Mouse (Mus musculus) ES-E14 (cell line): ENCODE results near the gene Rbfox1. TPM values are rescaled to one million over a fixed set of nuclear protein-coding genes. Genes with fewer than 3 reads are reported as not detected.
A peak's percentile ranks its signal among the peaks of the same experiment; 100 is the strongest.

Experiments used
- DNase-seq: peaks from one replicate; pipeline ENCODE4 v3.0.0-alpha.2; 2013; ENCODE audit warnings: low read depth, low spot score
- H3K27ac ChIP-seq: 2 replicates; pipeline ENCODE4 v1.5.1; 2012; ENCODE audit warnings: low read depth, mild to moderate bottlenecking, low read length, moderate library complexity, mixed read lengths; ENCODE audit not compliant: poor library complexity, insufficient read depth, severe bottlenecking
- H3K36me3 ChIP-seq: 2 replicates; pipeline ENCODE4 v1.6.1; 2012; ENCODE audit warnings: mild to moderate bottlenecking, low read length, moderate library complexity, mixed read lengths; ENCODE audit not compliant: control insufficient read depth, poor library complexity, insufficient read depth, severe bottlenecking
- H3K4me1 ChIP-seq, 2 experiments: fragments of 150-350 bp in 1 of 2; sonication (generic) in 1 of 2; 2 replicates each; pipeline ENCODE4 v1.6.1; 2012; ENCODE audit warnings: low read length in 2 of 2, mild to moderate bottlenecking in 1 of 2, mixed read lengths in 1 of 2; ENCODE audit not compliant: control insufficient read depth in 2 of 2, insufficient read depth in 2 of 2, poor library complexity in 1 of 2
- H3K4me3 ChIP-seq, 2 experiments: fragments of 150-350 bp in 1 of 2; sonication (generic) in 1 of 2; 2 replicates each; pipeline ENCODE4 v1.5.1; 2012; ENCODE audit warnings: low read length in 2 of 2, low read depth in 1 of 2, mild to moderate bottlenecking in 1 of 2, mixed read lengths in 1 of 2; ENCODE audit not compliant: insufficient read depth in 1 of 2, poor library complexity in 1 of 2, severe bottlenecking in 1 of 2
- H3K9ac ChIP-seq: 2 replicates; pipeline ENCODE4 v1.6.1; 2012; ENCODE audit warnings: low read depth, mild to moderate bottlenecking, low read length, mixed read lengths; ENCODE audit not compliant: poor library complexity, insufficient read depth, severe bottlenecking
- H3K9me3 ChIP-seq: fragments of 150-350 bp; sonication (generic); 2 replicates; pipeline ENCODE4 v1.6.1; 2012; ENCODE audit warnings: low read depth, mild to moderate bottlenecking, low read length; ENCODE audit not compliant: control insufficient read depth, insufficient read depth
- CHD2 ChIP-seq: IDR thresholded peaks from 2 replicates; pipeline ENCODE4 v1.6.1; 2014; ENCODE audit warnings: mild to moderate bottlenecking, low read depth, low read length, inconsistent platforms
- HCFC1 ChIP-seq: IDR thresholded peaks from 2 replicates; pipeline ENCODE4 v1.6.1; 2012; ENCODE audit warnings: low read length, inconsistent platforms, borderline replicate concordance; ENCODE audit not compliant: insufficient read depth
- MAFK ChIP-seq: IDR thresholded peaks from 2 replicates; pipeline ENCODE4 v1.6.1; 2014; ENCODE audit warnings: mild to moderate bottlenecking, low read depth, low read length, inconsistent platforms; ENCODE audit not compliant: insufficient read depth
- ZC3H11A ChIP-seq: IDR thresholded peaks from 2 replicates; pipeline ENCODE4 v1.6.1; 2012; ENCODE audit warnings: low read depth, mild to moderate bottlenecking, inconsistent platforms, low read length, borderline replicate concordance
- ZNF384 ChIP-seq: IDR thresholded peaks from 2 replicates; pipeline ENCODE4 v1.6.1; 2012; ENCODE audit warnings: low read depth, low read length, inconsistent platforms
- in situ Hi-C, 2 experiments: fragments of 600-800 bp; cut with MboI; formaldehyde crosslinking; loops; one replicate each; pipeline ENCODE4 v1.15.1; 2025; ENCODE audit warnings: low sequenced_read_pairs in 2 of 2, inconsistent platforms in 1 of 2; ENCODE audit not compliant: unreplicated experiment in 2 of 2
- total RNA-seq: library from RNA; depleted of rRNA; stranded (reverse); fragments of 300-350 nt; gene quantifications from 2 replicates; pipeline ENCODE4 v1.2.3, GENCODE M21; 2012

Gene Rbfox1
- total RNA-seq, 1 experiment, result 0.18 TPM

DNA sequence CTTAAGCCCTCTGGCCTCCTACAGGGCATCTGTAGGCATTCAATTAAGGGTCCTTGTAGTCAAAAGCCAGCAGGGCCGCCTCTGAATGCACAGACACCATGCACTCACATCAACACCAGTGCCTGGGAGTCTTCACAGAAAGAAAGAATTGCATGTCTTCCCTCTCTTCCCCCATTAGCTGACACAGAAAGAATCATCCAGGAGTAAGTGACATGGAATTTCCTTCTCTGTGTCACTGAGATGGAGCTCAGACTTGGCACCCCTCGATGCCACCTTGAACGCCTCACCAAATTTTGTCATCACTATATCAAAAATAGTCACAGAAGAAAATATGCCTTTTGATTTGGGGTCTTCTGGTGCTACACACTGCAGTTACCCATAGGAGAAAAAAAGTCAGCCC lies 1151.4 kb downstream of the Rbfox1 start:
- no peak overlapping the region for H3K27ac ChIP-seq
- TF ChIP-seq CHD2, result no peak
- no peak for TF ChIP-seq ZC3H11A
- TF ChIP-seq HCFC1, result no peak
- TF ChIP-seq ZNF384, result no peak
- no peak for DNase-seq
- no peak overlapping the region for H3K4me3 ChIP-seq
- H3K36me3 ChIP-seq, result no peaks in the 10 kb centered on the region
- H3K4me1 ChIP-seq, result no peaks in the 10 kb centered on the region
- in situ Hi-C loops, result no loop called here
- H3K9me3 ChIP-seq, result no peaks in the 10 kb centered on the region
- no peak overlapping the region for H3K9ac ChIP-seq

DNA sequence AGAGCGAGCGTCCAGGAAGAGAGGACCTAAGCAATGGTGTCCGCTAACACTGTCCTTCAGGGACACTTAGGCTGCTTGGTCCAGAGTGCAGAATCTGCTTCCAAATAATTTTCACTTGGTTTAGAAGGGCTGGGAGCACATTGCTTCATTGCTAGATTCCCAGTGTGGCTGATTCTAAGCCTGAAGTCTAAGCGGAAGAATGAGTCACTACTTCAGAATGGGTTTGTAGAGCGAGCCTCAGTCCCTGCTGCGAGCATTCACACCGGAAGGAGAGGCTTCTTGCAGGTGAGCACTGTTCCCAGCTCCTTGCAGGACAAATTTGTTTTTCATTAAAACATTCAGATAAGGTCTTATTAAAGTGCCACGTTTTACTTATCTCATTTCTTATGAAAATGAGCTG lies 1151.8 kb downstream of the Rbfox1 start:
- TF ChIP-seq HCFC1, result no peak
- TF ChIP-seq ZNF384, result no peak
- TF ChIP-seq ZC3H11A, result no peak
- no peak for TF ChIP-seq CHD2
- TF ChIP-seq MAFK, result no peak
- H3K4me1 ChIP-seq, result no peaks in the 10 kb centered on the region
- H3K27ac ChIP-seq, result no peak overlapping the region
- no peaks in the 10 kb centered on the region for H3K9me3 ChIP-seq
- DNase-seq, result no peak
- no peak overlapping the region for H3K9ac ChIP-seq
- in situ Hi-C loops, result no loop called here
- H3K36me3 ChIP-seq, result no peaks in the 10 kb centered on the region
- no peak overlapping the region for H3K4me3 ChIP-seq

DNA sequence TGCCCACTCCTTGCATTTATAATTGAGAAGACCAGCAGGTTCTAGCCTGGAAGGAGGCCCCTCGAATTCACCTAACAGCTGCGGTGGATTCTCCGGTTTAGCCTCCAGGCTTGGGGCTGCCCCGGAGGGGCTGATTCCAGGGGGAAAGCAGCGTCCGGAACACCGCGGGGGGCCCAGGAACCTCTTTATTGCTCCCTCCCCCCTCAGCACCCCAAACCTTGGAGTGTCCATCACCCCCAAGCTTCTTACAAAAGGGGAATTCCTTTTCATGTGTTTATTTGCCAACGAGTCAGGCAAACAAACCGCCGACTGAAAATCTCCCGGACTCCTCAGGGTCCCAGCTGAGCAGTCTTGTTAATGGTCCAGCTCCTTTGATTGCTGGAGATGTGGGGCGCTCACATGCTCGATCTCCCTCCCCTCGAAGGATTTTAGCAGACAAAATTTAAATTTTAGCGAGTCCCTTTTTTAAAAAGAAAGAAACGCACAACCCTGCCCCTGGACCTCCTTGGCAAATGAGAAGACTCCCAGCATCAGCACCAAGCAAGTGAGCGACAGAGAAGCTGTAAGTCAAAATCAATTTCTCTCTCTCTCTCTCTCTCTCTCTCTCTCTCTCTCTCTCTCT lies 1153.6 kb downstream of the Rbfox1 start:
- in situ Hi-C loops, result no loop called here
- no peak overlapping the region for H3K9ac ChIP-seq
- H3K36me3 ChIP-seq, result no peaks in the 10 kb centered on the region
- no peaks in the 10 kb centered on the region for H3K9me3 ChIP-seq
- H3K4me1 ChIP-seq, result no peaks in the 10 kb centered on the region
- no peak overlapping the region for H3K4me3 ChIP-seq
- TF ChIP-seq HCFC1, result no peak
- H3K27ac ChIP-seq, result no peak overlapping the region
- DNase-seq, result no peak

DNA sequence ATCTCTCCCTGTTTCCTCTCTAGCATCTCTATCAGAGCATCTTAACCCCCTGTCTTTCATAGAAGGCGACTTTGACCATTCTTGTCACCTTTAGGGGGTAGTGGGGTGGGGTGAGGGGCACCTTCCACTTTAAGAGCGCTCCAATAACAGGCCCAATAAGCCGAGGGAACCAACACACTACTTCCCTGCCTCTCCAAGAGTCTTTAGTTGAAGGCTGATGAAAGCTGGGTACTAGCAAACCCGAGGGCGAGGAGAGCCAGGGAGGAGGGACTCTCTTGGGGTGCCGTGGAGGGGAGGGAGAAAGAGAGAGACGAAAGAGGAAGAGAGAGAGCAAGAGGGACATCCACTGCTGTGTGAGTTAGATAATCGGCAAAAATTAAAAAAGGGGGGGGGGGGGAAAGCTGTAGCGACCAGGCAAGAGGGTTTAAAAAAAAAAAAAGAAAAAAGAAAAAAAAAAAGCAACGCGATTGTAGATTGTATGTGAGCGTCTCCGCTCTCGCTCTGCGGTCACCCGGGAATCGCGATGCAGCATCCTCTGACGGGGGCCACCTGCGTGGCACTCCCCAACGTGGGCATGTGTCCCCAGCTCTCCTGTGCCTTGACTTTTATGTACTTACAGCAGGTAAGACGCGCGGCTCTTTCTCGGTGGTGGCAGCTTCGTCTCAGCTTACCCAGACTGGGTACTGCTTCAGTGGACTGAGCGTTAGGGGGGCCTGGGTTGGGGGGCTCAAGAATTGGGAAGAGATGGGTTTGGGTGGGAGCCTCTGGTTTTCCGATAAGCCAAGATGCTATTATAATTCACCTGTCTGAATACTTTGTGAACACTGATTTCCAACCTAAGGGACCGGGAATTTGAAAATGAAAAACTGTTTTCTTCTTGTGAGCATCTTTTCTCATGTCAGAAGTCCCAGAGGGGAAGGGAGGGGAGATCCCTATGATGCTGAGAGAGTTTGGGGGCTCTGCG lies 1154.5 kb downstream of the Rbfox1 start:
- Histone ChIP-seq H3K4me1 (no peaks in the 10 kb centered on the region), H3K4me3 (peak overlapping the region in 1 of 2 experiments; percentile 16; a peak in 1 of 4 replicates), H3K9ac (no peak overlapping the region), H3K27ac (no peak overlapping the region), H3K36me3 (no peaks in the 10 kb centered on the region), H3K9me3 (no peaks in the 10 kb centered on the region)
- TF ChIP-seq MAFK (no peak), ZC3H11A (no peak), HCFC1 (no peak), CHD2 (no peak), ZNF384 (no peak)
- no peak for DNase-seq
- in situ Hi-C loops, result no loop called here
